Mouse (Mus musculus): ENCODE measurements around the gene Pnrc2.

- peak; percentile 99 for TF ChIP-seq CTCF (IDR thresholded peaks at IDR 0.05; ENCODE audit: insufficient read depth, low read length)
- TF ChIP-seq POLR2A (IDR thresholded peaks at IDR 0.05; ENCODE audit: borderline replicate concordance, extremely low read depth, low read depth, low read length): no peak
Observed at GRCm38 (mm10) chr4:135889884-135890283, 16.2 kb upstream of the Pnrc2 start.

Data from lung, adult 2 months (tissue).